In the genomic region with DNA sequence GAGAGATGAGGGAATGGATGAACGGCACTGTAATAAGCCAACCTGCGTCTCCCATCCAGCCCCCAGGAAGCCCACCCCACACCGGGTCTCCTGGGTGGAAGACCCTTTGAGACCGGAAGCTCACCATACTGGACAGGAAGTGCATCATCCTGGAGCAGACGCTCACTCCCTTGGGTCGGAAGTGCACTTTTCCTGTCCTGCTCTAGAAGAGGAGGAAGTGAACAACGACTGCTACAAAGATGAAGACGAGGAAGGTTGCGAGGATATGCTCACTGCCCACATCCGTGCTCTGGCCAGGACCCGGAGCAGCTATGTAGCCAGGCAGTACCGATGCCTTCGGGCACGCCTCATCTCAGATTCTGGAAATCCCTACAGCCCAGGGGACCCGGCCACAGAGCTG, we compare ENCODE assay signal across 8 mouse cellular contexts. TPM values are rescaled to one million over a fixed set of nuclear protein-coding genes. Genes with fewer than 3 reads are reported as not detected.
A peak's percentile ranks its signal among the peaks of the same experiment; 100 is the strongest.
DNase-seq lines count a peak whose midpoint lies in the region; ATAC-seq and TF ChIP-seq lines count a peak whose summit lies in the region.

No protein-coding gene starts in this region.

- no peak for ATAC-seq in kidney, embryonic 14.5 days (ENCODE audit: low FRiP score, low TSS enrichment)
- ATAC-seq in heart, embryonic 16.5 days (replicated peaks; ENCODE audit: extremely low read depth, insufficient read depth, low FRiP score) = no peak

- H3K4me1 ChIP-seq in kidney, embryonic 14.5 days (ENCODE audit: control insufficient read depth, insufficient read depth, low read length) = 0 out of 2 replicates have a peak, but pooled peaks cover 4% of the 10 kb centered on the region
- H3K4me1 ChIP-seq in ES-Bruce4 (ENCODE audit: control insufficient read depth, insufficient read depth, low read length) = peaks cover 1% of the 10 kb centered on the region
- H3K4me1 ChIP-seq in heart, embryonic 16.5 days (ENCODE audit: control insufficient read depth, insufficient read depth, low read length) = peaks cover 4% of the 10 kb centered on the region

- no peak for TF ChIP-seq CTCF in ES-Bruce4 (IDR thresholded peaks at IDR 0.05; ENCODE audit: low read depth, low read length)
- no peak for TF ChIP-seq CTCF in left cerebral cortex, adult 2 months (IDR thresholded peaks at IDR 0.05)

- peak overlapping the region; percentile 34; the same call in 1 of the 2 replicates for H3K27ac ChIP-seq in kidney, embryonic 14.5 days (ENCODE audit: low read depth, low read length)
- peak overlapping the region; percentile 62 for H3K27ac ChIP-seq in ES-Bruce4 (ENCODE audit: insufficient read depth, low read length)
- H3K27ac ChIP-seq in heart, embryonic 16.5 days (ENCODE audit: low read length) = peak overlapping the region; percentile 73
- no peak overlapping the region for H3K27ac ChIP-seq in left cerebral cortex, adult 2 months

- H3K36me3 ChIP-seq in kidney, embryonic 14.5 days (ENCODE audit: control insufficient read depth, insufficient read depth, low read length) = no peaks in the 10 kb centered on the region
- peaks cover 5% of the 10 kb centered on the region for H3K36me3 ChIP-seq in ES-Bruce4 (ENCODE audit: control insufficient read depth, insufficient read depth, low read length, poor library complexity, severe bottlenecking)
- no peaks in the 10 kb centered on the region for H3K36me3 ChIP-seq in heart, embryonic 16.5 days (ENCODE audit: control insufficient read depth, insufficient read depth)

- intact Hi-C loops in left cerebral cortex, adult 2 months (cut with DNase I) = loop anchor here (2.0 to 5.0 kb wide), 3 partner anchors 71 to 241 kb away; partner anchors contain the start of gene Actn4

- H3K4me2 ChIP-seq in kidney, embryonic 14.5 days (replicated peaks; ENCODE audit: low read depth, low read length) = peak overlapping the region; percentile 5
- peak overlapping the region; percentile 61 for H3K4me2 ChIP-seq in heart, embryonic 16.5 days (ENCODE audit: low read depth, low read length)

- H3K27me3 ChIP-seq in kidney, embryonic 14.5 days (ENCODE audit: control insufficient read depth, insufficient read depth, low read length) = no peaks in the 10 kb centered on the region
- no peaks in the 10 kb centered on the region for H3K27me3 ChIP-seq in ES-Bruce4 (ENCODE audit: control insufficient read depth, insufficient read depth, low read length, poor library complexity, severe bottlenecking)
- H3K27me3 ChIP-seq in heart, embryonic 16.5 days (ENCODE audit: control insufficient read depth, insufficient read depth, low read length) = no peaks in the 10 kb centered on the region

- 74% methylated on average over 15 of the region's 15 CpGs for WGBS in kidney, embryonic 14.5 days
- WGBS in heart, embryonic 16.5 days = 63% methylated on average over 15 of the region's 15 CpGs

- H3K4me3 ChIP-seq in kidney, embryonic 14.5 days (ENCODE audit: low read length) = no peak overlapping the region
- peak overlapping the region; percentile 90 for H3K4me3 ChIP-seq in ES-Bruce4 (ENCODE audit: low read depth, low read length)
- peak overlapping the region; percentile 39 for H3K4me3 ChIP-seq in heart, embryonic 16.5 days (ENCODE audit: low read length)
- no peak overlapping the region for H3K4me3 ChIP-seq in left cerebral cortex, adult 2 months

- H3K9ac ChIP-seq in kidney, embryonic 14.5 days (ENCODE audit: low read depth, low read length) = no peak overlapping the region
- H3K9ac ChIP-seq in ES-Bruce4 (ENCODE audit: low read depth, poor library complexity, severe bottlenecking) = peak overlapping the region; percentile 74
- H3K9ac ChIP-seq in heart, embryonic 16.5 days (ENCODE audit: low read length) = peak overlapping the region; percentile 69

- TF ChIP-seq EP300 in ES-Bruce4 (IDR thresholded peaks at IDR 0.05; ENCODE audit: insufficient read depth, low read depth, low read length) = no peak

- TF ChIP-seq POLR2A in ES-Bruce4 (IDR thresholded peaks at IDR 0.05; ENCODE audit: insufficient read depth, low read length) = peak; percentile 47

- H3K9me3 ChIP-seq in kidney, embryonic 14.5 days (ENCODE audit: control insufficient read depth, low read length) = no peaks in the 10 kb centered on the region
- no peaks in the 10 kb centered on the region for H3K9me3 ChIP-seq in ES-Bruce4 (replicated peaks; ENCODE audit: control insufficient read depth, insufficient read depth, low read length, poor library complexity, severe bottlenecking)
- no peaks in the 10 kb centered on the region for H3K9me3 ChIP-seq in heart, embryonic 16.5 days (replicated peaks; ENCODE audit: control insufficient read depth, low read length)

- DNase-seq in kidney, adult 11 months = no peak
- peak; percentile 44 for DNase-seq in lung, postnatal 36 days
- no peak for DNase-seq in left cerebral cortex, adult 2 months (ENCODE audit: extremely low spot score in 1 of 2, low spot score in 2 of 2)
- DNase-seq in right cerebral cortex, postnatal 10 days (ENCODE audit: low spot score in 2 of 2) = no peak
- no peak for DNase-seq in urinary bladder, postnatal 14 days (ENCODE audit: low spot score)

RNA-seq across cellular contexts. Expression of gene Rinl, which starts 7.1 kb away (rescaled TPM):
- 2.9 and 5.6 TPM in 2 replicates for polyA plus RNA-seq in kidney, embryonic 14.5 days (2014; fragmentation: Nextera tagmentation; extraction: Ambion mirVana)
- polyA plus RNA-seq in ES-Bruce4 (2011; ENCODE audit: insufficient read depth, insufficient read length, low read depth, missing spikeins) = 24.6 and 28.0 TPM in 2 replicates
- polyA plus RNA-seq in heart, embryonic 16.5 days (2015; fragmentation: Nextera tagmentation; extraction: Ambion mirVana) = 5.8 and 11.1 TPM in 2 replicates
- total RNA-seq in left cerebral cortex, adult 2 months (2021) = 1 to 10 TPM; 2.7 to 3.1 TPM

RNA-seq across cellular contexts. Expression of gene Hnrnpl, which starts 12.5 kb away (rescaled TPM):
- 283 and 322 TPM in 2 replicates for polyA plus RNA-seq in kidney, embryonic 14.5 days (2014; fragmentation: Nextera tagmentation; extraction: Ambion mirVana)
- polyA plus RNA-seq in ES-Bruce4 (2011; ENCODE audit: insufficient read depth, insufficient read length, low read depth, missing spikeins) = 633 and 662 TPM in 2 replicates
- 135 and 139 TPM in 2 replicates for polyA plus RNA-seq in heart, embryonic 16.5 days (2015; fragmentation: Nextera tagmentation; extraction: Ambion mirVana)
- total RNA-seq in left cerebral cortex, adult 2 months (2021) = 100 to 1,000 TPM; 434 to 438 TPM

RNA-seq across cellular contexts. Expression of gene Nfkbib, which starts 28.5 kb away (rescaled TPM):
- 39.2 and 43.9 TPM in 2 replicates for polyA plus RNA-seq in kidney, embryonic 14.5 days (2014; fragmentation: Nextera tagmentation; extraction: Ambion mirVana)
- polyA plus RNA-seq in ES-Bruce4 (2011; ENCODE audit: insufficient read depth, insufficient read length, low read depth, missing spikeins) = 23.8 and 27.9 TPM in 2 replicates
- polyA plus RNA-seq in heart, embryonic 16.5 days (2015; fragmentation: Nextera tagmentation; extraction: Ambion mirVana) = 34.7 and 41.0 TPM in 2 replicates
- 10 to 100 TPM; 34.8 to 36.8 TPM for total RNA-seq in left cerebral cortex, adult 2 months (2021)

RNA-seq across cellular contexts. Expression of gene Ech1, which starts 29.2 kb away (rescaled TPM):
- polyA plus RNA-seq in kidney, embryonic 14.5 days (2014; fragmentation: Nextera tagmentation; extraction: Ambion mirVana) = 134 and 150 TPM in 2 replicates
- 41.3 and 53.0 TPM in 2 replicates for polyA plus RNA-seq in ES-Bruce4 (2011; ENCODE audit: insufficient read depth, insufficient read length, low read depth, missing spikeins)
- 281 and 288 TPM in 2 replicates for polyA plus RNA-seq in heart, embryonic 16.5 days (2015; fragmentation: Nextera tagmentation; extraction: Ambion mirVana)
- total RNA-seq in left cerebral cortex, adult 2 months (2021) = 10 to 100 TPM; 46.3 to 49.8 TPM

RNA-seq across cellular contexts. Expression of gene Sirt2, which starts 29.3 kb away (rescaled TPM):
- polyA plus RNA-seq in kidney, embryonic 14.5 days (2014; fragmentation: Nextera tagmentation; extraction: Ambion mirVana) = 49.7 and 56.7 TPM in 2 replicates
- 28.1 and 30.5 TPM in 2 replicates for polyA plus RNA-seq in ES-Bruce4 (2011; ENCODE audit: insufficient read depth, insufficient read length, low read depth, missing spikeins)
- 60.4 and 65.1 TPM in 2 replicates for polyA plus RNA-seq in heart, embryonic 16.5 days (2015; fragmentation: Nextera tagmentation; extraction: Ambion mirVana)
- total RNA-seq in left cerebral cortex, adult 2 months (2021) = 100 to 1,000 TPM; 119 to 122 TPM

Comparison
In these comparisons a context has a peak if more than half of its experiments do, and no peak if none do; other contexts are left out.
1. H3K4me3 ChIP-seq: peak in ES-Bruce4 (single experiment) and heart, embryonic 16.5 days (single experiment); none in kidney, embryonic 14.5 days (single experiment) and left cerebral cortex, adult 2 months (single experiment).